Mouse (Mus musculus): ENCODE data around the gene Zic4.
A peak's percentile ranks its signal among the peaks of the same experiment; 100 is the strongest.

Zic4 gene

DNA sequence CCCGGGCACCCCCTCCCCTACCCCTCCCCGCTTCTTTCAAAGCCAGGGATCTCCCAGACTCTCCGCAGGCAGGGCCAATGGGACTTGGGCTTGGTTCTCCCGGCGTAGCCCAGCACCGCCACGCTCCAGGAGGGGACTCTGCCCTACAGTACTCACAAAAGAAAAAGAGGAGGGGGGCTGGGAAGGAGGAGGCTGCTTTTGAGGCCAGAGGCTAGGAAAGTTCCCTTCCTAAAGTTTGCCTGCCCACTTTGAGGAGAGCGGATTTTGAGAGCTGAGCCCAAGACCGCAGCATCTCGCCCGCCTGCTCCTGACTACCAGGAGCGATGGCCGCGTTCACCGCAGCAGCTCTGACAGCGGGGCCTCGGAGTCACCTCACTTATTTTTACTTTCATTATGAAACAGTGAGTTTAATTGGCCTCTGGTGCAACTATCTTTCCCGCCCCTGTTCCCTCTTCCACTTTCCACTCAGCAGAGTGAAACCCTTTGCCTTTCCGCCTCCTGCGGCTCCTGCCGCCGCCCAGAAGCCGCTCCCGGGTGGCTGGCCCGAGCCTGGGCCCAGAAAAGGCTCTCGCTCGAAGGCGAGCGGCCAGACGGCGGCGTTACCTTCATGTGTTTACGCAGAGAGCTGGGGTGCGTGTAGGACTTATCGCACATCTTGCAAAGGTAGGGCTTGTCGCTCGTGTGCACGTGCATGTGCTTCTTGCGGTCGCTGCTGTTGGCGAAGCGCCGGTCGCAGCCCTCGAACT lies at the start of gene Zic4:
Gene Zic4, plus strand, starts transcription at position 558 of the 746 bp plus-strand sequence.
- DNase-seq = no peak

- no peak for DNase-seq
These were observed 14.6 kb upstream of the Zic4 start for GRCm38 (mm10) chr9:91347591-91347990.

- no peak for DNase-seq
These were observed 13.5 kb upstream of the Zic4 start for GRCm38 (mm10) chr9:91348746-91349145.

DNA sequence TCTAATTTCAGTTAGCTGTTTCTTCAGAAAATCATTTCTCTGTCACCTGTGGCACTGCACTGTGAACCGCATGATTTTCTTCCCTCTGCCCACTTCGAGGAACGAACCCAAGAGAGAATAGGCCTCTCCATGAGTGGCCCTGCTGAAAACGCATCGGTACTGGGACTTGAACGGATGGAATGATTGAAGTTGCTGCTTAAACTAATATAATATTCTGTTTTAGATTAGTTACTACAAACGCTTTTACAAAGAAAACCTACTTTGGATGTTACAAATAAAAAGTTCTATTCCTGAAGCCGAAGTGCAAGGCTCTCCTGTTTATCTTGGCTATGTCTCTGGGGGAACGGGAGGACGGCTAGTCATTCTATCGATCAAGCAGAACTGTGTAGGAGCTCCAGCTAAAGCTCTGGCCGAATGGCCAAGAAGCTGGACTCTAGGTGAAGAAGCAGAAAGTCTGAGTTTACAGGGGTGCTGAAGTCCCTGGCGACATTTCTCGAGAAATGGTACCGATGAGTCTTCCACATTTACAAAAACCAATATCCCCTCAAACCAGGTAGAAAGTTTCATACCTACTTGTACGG lies 11.9 kb upstream of the Zic4 start:
- no peak for DNase-seq

DNA sequence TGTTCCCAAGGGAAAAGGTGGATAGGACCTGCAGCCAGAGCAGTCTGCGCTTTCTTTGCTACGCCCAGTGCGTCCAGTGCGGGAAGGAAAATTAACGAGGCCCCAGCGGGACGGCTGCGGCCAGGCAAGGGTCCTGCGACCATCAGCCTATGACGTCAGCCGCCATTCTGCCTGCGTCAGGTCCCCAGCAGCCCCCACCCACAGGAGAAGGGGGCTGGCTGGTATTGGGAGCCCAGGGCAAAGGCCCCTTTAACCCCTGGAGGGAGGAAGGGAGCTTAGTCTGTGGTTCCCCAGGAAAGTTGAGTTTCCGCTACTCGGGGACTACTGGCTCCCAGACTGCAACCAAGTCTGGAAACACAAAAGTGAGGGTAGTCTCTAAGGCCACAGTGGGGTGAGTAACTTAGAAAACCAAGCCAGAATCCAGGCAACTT lies 11.3 kb upstream of the Zic4 start:
- no peak for DNase-seq

DNA sequence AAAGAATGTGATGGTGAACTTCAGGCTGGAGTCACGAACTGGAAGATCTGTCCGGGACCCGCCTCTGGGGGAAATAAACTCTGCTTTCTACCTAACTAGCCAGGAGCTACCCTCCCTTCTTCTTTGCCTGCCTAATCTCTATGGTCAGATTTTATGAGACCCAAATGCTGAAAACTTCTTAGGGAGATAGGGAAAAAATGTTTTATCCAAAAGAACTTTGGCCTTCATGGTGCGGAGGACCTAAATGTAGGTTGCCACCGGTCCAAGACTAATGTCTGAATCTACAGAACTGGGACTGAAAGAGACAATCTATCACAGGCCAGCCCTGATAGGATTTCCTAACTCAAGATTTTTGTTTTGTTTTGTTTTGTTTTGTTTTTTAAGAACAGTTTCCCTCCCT lies 10.9 kb upstream of the Zic4 start:
- no peak for DNase-seq

GRCm38 (mm10) chr9:91351961-91352411 lies 10.2 kb upstream of the Zic4 start:
- DNase-seq = no peak

GRCm38 (mm10) chr9:91352786-91353185 lies 9.4 kb upstream of the Zic4 start:
- no peak for DNase-seq

DNA sequence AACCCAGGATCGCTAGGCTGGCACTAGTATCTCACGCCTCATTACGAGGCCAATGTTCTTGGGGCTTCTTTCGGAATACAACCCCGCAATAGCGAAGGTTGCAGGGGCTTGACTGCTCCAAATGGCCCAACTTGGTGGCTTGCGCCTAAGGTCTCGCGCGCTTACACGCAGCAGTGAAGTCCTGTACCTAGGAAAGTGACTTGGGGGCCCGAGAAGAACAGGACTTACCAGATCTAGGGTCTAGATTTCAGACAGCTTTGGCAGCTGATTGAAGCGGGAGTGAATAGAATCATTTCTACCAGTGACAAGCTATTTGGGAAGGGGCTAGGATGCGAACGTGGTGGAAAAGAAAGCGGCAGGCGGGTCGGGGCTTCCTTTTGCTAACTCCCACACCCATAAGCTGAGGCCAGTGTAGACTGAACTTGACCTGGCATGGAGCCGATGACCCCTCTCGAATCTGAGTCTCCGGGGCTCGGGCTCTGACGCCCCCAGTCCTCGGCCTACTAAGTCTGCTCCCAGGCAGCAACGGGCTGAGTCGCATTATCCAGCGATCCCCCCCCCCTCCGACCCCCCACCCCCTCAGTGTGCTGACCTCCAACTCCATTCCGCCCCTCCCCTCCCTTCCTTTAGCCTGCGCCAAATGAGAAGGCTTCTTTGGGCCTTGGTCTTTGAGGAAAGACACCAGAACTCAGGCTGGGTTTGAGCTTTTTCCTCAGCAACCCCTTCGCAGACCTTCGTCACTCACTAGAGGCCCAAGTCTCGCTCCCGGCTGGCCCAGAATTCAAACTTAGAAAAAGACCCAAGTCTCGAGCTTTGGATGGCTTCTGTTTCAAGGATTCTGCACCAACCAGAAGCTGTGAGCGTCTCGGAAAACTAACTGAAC lies 8.4 kb upstream of the Zic4 start:
- DNase-seq = no peak

GRCm38 (mm10) chr9:91354434-91355269 lies 7.6 kb upstream of the Zic4 start:
- no peak for DNase-seq

DNA sequence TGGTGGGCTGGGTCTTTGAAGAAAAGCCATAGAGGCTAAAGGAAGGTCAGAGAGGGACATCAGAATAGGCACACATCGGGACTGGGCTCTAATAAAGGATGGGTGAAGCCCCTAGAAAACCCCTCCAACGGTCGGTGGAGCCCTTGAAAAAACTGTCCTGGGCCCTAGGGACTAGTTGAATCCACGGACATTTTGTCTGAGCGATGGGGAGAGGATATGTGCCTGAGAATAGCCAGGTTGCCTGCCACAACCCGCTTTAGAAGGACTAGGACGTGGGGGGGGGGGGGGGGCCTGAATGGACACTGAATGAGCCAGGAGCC lies 7.0 kb upstream of the Zic4 start:
- DNase-seq = no peak

GRCm38 (mm10) chr9:91355629-91356352 lies 6.4 kb upstream of the Zic4 start:
- no peak for DNase-seq

DNA sequence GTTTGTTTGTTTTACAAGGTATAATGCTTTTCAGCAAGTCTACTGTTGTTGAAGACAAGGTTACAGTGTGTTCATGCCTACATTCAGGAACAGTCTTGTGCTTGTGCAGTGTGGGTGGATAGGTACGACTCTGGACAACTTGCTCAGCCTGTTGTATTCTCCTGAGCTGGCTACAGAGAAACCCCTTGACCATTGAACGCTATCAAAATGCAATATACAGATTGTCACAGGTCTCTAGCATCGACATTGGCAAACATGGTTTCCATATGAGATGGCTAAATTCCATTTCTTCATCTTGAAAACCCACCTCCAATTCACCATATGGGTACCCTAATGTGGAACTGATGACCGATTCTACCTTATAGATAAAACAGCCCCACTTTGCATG lies 5.9 kb upstream of the Zic4 start:
- no peak for DNase-seq

DNA sequence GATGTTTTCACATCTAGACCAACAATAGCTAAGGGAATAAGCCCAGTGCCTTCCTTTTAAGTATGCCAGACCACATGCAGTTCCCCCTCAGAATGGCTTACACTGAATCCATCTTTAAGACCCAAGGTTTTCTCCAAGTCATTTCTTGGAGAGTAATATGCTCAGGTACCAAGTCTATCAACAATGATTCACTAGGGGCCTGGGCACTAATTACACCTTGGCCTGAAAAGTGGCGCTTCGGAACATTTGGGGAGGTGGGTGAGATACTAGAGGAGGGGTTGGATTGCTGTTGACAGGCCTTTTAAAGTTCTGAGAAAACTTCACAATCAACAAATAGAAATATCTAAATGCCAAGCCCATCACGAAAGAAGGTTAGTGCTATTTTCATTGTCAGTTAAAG lies 4.9 kb upstream of the Zic4 start:
- no peak for DNase-seq

- DNase-seq = no peak
These were observed 3.1 kb upstream of the Zic4 start for GRCm38 (mm10) chr9:91358851-91359687.

DNA sequence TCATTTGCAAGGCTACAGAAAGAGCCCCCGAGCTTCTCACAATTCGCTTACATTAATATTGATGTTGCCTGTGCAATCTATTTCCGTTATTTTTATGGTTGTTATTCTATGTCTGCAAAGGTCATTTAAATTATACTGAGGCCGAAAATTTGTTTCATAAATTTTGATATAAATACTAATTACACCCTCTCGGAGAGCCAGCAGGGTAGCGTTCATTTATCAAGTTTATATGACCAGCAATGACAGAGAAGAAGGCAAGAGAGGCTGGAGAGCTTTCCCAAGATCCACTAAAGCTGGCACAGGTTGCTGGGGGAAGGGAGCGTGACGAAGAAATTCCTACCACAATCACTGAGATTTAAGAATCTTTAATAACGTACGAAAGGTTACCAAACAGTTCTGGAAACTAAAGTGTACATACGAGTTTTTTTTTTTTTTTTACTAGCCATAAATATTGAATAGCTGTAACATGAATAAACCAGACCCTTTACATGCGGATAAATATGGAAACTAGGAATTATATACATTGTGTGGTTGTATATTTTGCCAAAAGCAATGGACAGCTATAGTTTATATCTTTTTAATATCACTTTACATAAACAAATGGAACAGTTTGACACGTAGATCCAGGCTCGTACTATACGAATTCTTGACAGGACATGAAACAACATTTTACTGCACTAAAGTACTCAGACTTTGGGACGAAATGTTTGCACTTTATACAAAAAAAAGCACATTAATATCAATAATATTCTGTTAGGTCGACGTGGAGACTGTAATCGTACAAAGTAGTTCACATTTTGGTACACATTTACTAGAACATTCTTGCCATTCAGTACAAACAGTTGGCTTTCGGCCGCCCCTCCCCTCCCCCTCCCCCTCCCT lies 1.8 kb upstream of the Zic4 start:
- no peak for DNase-seq

DNA sequence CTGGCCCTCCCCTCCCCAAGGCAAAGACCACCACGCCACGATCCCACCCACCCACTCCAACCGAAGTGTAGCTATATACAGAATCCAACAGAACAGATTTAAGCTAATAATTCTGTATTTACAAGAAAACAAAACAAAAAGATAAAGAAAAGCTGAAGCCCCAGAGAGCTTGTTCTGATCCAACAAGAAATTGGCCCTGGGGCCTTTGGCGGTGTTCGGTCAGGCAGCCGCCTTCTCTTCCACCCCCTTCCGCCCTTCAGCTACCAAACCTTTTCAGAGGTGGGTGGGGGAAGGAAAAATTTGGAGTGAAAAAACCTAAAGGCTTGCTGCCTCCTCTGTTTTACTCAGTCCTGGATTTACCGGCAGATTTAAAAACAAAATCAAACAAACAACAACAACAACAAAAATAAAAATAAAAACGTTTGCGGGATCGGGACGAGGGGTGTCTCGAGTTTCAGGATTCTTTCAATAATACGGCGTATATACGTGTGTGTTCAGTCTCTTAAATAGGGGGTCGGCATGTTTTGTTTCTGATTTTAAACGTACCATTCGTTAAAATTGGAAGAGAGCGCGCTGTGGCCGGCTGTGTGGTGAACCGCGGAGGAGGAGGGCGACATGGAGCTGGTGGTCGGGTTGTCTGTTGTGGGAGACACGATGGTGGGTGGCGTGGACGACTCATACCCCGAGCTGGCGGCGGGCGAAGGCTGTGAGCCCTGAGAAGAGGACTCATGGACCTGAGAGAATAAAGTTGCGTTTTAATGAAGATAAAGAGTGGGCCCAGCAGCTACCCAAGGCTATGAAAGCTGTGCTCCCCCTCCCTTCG lies 969 bp upstream of the Zic4 start:
- DNase-seq = peak; percentile 76

DNA sequence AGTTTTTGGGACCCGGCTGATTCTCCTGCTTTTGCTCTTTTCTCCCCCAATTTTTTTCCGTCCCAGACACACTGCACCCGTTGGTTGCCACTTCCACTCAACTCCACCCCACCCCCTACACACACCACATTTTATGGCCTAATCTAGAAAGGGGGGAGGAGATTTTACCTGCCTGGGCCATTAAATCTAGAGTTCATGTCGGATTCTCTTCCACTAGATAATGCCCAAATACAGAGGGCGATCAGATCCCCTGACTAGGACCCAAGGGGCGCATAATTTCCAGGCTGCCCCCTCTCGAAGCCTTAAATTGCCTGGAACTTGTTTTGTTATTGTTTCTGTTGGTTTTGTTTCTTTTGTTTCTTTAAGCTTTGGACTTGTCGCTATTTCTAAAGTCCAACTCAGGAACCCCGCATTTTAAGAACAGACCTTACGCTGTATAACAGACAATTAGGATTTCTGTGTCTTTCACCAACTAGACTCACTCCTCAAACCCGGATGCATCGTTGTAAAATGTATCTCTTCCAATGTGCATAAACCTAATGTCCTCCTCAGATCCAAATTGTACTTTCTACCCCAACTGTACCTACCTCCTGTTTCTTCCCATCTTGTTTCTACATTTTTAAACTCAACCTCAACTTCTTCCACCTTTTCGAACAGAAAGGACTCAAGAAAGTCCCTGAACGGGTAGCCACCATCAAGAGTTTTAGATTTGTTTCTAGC lies 958 bp downstream of the Zic4 start:
- DNase-seq = no peak

- DNase-seq = no peak
These were observed 1.6 kb downstream of the Zic4 start for GRCm38 (mm10) chr9:91363814-91364126.

All from heart, adult 11 months (tissue).